Mouse (Mus musculus): ENCODE results near the gene Tnni1.

DNA sequence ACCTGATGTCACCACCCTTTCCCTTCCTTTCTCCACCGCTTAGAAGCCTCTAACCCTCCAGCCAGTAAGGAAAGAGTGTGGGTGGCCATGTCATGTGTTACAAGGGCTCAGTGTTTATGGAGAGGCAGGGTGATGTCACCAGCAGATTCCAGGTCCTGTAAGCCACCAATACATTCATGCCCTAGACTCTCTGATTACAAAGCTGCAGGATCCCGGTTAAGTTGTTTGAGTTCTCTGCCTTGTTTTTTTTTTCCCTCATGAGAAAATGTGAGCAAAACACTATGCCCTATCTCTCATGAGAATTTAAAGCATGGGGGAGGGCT lies 15.1 kb upstream of the Tnni1 start:
- no peak for TF ChIP-seq EP300 (IDR thresholded peaks at IDR 0.05; ENCODE audit: insufficient read depth, low read depth, low read length)
- no peak for TF ChIP-seq CTCF (IDR thresholded peaks at IDR 0.05; ENCODE audit: low read depth, low read length)
- TF ChIP-seq POLR2A (IDR thresholded peaks at IDR 0.05; ENCODE audit: insufficient read depth, low read length): no peak
